Mouse (Mus musculus) spleen, postnatal 10 days (tissue): ENCODE data around the gene Napb.
"Not testable (repeated sequence)": the region's sequence is repeated elsewhere in the genome, so short reads cannot be mapped to it uniquely, and the experiment has no call there.

Experiments
- DNase-seq, 2 experiments: peaks; one replicate each; pipeline ENCODE4 v3.0.0; 2021 to 2022; ENCODE audit warnings: low spot score in 2 of 2

The Napb gene

GRCm38 (mm10) chr2:148732327-148733000 lies at the start of gene Napb:
Gene Napb, minus strand, starts transcription at chr2:148732467.
- DNase-seq: peak; percentile 32 to 69

- DNase-seq: no peak
Measured at GRCm38 (mm10) chr2:148781709-148782108, 49.4 kb upstream of the Napb start, which contains the start of gene 8030411F24Rik. Gene 8030411F24Rik, plus strand, starts transcription at chr2:148782009.

DNA sequence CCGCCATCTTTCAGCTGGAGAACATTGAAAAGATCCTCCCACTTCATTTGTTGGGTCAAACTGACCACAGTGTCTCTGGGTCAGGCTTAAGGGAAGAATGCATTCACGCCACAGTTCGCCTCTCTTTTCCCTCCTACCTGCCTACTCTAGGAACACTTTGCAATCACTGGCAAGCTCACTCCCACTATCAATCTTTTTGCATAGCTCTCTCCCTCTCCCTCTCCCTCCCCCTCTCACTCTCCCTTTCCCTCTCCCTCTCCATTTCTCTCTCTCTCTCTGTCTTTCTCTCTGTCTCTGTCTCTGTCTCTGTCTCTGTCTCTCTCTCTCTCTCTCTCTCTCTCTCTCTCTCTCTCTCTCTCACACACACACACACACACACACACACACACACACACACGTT lies 39.1 kb upstream of the Napb start, which contains the start of gene Cst11:
Gene Cst11, minus strand, starts transcription at position 101 of the 400 bp plus-strand sequence.
- not testable (repeated sequence) for DNase-seq

- peak in 1 of 2 experiments; percentile 25 for DNase-seq
Measured at GRCm38 (mm10) chr2:148763648-148764388, 31.6 kb upstream of the Napb start.

GRCm38 (mm10) chr2:148754310-148754846 lies 22.1 kb upstream of the Napb start:
- no peak for DNase-seq

DNA sequence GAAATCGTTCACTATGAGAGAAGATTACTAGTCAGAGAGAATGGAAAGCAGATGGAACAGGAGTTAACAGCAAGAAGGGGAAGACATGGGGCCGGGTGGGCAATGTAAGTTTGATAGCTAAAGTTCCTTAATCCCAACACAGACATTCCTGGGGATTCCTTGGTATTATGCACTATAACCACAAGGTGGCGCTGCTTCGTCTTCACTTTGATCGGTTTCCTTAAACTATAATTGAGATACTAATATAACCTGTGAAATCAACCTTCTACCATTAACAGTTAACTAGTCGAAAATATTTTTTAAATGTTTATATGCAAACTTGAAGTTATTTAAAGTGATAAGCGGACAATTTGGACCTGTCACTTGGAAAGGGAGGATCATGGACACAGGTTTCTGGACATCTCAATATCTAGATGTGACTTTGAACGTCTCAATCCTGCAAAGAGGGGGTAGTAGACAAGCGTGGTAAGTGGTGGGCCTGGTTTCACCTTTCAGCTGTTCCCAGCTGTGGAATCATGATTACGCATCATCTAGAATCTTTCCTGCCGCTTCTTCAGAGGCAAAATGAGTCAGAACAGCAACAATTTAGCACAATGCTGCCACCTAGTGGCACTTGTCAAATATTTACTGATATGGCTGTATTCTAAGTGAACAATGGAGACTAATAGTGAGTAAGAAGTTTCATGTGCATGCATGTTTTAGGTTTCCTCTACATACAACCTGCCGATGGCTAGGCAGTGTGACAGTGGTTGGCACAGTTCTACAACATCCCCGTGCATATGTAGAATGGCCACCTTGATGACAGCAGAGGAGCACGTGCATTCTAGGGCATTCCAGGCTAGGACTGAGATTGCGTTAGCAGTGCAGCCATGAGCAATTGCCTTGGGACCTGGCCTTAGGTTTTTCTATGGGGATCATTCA lies 19.9 kb upstream of the Napb start:
- DNase-seq: peak; percentile 47 to 73

- no peak for DNase-seq
Measured at GRCm38 (mm10) chr2:148750058-148750457, 17.8 kb upstream of the Napb start, which contains the start of gene Cstl1. Gene Cstl1, plus strand, starts transcription at chr2:148750358.

DNA sequence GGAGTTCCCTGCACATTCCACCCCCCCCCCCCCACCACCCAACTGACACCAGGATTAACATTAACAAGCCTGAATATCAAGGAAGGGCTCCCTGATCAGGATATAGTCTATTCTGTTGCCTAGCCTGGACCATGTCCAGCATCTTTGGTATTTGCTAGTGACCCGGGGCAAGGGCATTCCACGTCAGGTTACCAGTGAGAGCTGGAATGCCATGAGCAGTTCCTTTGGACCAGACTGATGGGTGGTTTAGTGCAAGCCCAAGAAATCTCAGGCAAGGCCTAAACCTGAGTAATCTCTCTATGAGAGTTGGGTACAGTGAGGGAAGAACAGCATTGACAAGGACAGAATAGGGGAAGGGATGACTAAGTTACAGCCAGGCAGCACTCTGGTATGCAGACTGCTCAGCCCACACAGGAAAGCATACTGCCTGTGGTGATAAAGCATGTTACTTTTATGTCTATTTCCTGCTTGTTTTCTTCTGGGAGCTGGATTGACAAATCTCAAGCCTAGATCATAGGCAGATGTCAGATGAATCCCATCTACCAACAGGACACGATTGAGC lies 11.7 kb upstream of the Napb start:
- DNase-seq: no peak

DNA sequence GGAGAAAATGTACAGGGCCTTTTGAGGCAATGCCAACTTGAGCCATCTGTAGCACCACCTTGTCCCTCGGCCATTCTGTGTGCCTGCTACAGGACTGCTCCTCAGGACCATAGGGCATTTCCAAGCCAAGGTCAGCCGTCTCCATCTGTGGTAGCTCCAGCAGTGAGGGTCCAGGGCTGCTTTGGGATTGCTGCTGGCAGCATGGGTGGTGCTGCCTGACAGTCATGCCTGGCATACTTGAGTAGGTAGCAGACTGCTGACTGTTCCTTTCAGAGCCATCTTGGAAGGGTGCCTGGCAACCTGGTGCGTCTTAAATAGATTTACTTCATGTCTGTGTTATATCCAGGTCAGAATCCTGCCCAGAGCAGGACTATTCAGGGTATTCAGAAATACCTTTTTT lies 10.7 kb upstream of the Napb start:
- no peak for DNase-seq

DNA sequence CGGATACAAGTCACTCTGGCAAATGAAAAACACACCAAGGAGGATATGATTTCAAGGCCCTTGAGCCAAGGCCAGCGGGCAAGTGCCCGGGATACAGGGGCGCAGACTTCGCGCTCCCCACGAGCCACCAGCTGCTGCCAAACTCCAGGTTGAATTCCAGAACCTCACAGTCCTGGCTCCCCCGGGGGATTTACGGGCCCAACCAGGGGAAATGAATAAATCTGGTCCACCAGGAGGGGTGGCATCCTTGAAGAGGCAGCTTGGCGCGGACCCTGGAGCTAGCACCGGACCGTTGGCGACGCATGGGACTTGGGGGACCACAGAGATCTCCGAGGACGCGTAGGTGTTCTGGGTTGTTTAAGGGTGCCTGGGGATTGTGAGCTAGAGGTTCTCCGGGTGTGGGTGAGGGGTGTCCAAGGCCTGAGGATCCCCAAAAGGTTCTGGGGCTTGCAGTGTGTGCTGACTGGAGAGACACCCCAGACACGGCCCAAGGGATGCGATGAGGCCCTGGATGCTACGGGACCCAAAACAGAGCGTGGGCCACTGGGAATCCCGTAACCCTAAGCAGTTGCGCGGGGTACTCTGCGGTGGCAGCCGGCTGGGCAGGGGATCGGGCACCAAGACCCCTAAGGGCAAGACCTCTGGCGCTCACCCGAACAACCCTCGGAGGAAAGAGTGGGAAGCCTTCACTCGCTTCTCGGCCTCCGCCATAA lies 497 bp downstream of the Napb start:
- DNase-seq: peak in 1 of 2 experiments; percentile 17

- DNase-seq: no peak
Measured at GRCm38 (mm10) chr2:148719271-148719995, 12.8 kb downstream of the Napb start.

DNA sequence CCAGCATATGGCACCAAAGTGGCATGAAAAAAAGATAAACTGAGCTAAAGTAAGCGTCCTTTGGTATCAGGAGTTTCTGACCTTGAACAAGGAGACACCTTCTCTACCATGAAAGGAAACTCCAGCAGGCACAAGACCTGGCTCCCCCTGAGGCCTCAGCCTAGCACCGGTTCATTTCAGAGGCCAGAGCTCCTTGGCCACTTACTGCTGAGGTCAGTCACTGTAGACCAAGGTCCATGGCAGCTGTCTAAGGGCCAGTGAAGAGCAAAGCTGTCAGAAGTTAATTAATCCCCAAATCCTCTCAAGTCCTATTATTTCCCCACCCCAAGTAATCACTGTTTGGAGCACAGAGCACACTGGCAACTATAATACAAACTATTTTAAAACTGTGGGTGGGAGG lies 15.2 kb downstream of the Napb start:
- DNase-seq: no peak

DNA sequence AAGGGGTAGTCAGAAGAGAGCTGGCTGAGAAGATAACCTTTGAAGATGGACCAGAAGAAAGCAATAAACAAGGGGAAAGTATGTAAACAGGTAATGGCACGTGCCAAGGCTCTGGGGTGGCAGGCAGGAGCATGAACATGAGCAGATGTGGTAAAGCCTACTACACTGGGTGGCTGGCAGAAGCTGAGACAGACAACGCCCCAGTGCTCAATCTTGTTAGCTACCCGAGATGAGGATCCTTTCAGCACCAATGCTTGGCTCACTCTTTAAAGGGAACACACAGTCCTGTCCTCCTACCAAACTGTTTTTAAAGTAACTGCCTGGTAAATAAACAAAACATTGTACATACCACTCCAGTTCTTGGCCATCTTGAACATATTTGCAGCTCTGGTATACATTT lies 19.9 kb downstream of the Napb start:
- DNase-seq: no peak

DNA sequence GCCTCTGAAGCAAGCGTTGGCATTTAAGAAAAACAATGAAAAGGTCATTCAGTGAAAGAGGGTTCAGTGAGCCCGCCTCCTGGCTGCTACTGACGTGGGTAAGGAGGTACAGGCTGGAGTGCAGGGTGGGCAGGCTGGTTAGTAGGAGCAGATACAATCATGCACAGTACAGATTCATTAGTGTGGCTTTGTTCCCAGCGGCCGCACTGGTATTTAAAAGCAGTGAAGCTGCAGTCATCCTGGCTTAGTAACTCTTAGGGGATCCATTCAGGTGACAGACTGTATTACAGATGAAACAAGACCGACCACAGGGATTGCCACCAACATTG lies 25.1 kb downstream of the Napb start:
- no peak for DNase-seq

GRCm38 (mm10) chr2:148706409-148707201 lies 25.7 kb downstream of the Napb start:
- DNase-seq: no peak

DNA sequence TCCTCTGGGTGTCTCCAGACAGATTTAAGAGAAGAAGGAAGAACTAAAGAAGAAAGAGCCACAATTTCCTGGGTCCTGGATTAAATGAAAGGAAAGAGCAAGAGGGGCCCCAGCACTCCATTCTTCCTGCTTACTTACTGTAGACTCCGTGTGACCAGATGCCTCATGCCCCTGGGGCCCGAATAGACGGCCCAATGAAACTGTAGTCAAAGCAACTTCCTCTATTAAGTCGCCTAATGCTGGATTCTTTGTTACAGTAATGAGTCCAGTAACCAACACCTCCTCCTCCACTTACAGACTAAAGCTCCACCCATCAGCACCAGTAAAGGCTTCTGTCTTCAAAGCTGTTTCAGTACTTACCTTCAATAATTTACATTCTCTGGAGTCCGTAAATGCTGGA lies 33.7 kb downstream of the Napb start:
- no peak for DNase-seq

DNA sequence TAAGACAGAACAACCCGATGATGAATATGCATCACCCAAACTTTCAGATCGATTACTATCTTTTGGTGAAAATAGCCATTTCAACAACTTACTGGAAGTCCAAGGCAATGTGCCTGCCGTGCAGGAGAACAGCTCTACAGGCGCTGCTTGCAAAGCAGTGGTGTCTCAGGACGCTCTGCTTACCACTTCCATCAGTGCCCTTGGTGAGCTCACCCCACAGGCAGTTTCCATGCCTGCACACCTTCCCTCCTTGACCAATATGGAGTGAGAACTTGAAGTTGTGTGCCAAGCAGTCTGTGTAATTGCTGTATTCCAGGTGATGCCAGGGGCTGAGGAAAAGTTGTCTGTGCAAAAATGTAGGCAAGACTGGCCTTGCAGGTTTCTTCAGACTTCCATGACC lies 41.5 kb downstream of the Napb start:
- DNase-seq: no peak

- DNase-seq: no peak
Measured at GRCm38 (mm10) chr2:148690291-148690690, 42.0 kb downstream of the Napb start.

GRCm38 (mm10) chr2:148689444-148690140 lies 42.7 kb downstream of the Napb start:
- no peak for DNase-seq
